Mouse (Mus musculus) CD4-positive, CD25-positive, alpha-beta regulatory T cell, adult 4 months (primary cell): ENCODE data around the gene Zfp663. TPM values are rescaled to one million over a fixed set of nuclear protein-coding genes. Genes with fewer than 3 reads are reported as not detected.

ENCODE experiments used
- ATAC-seq: one replicate; pipeline ENCODE4 v1.8.0; 2017
- polyA plus RNA-seq, 2 experiments: library from polyadenylated mRNA; unstranded; fragments of 100-300 nt; shearing (Covaris generic); gene quantifications; one replicate each; pipeline ENCODE4 v1.2.1; 2017

Zfp663 gene
- polyA plus RNA-seq, 2 experiments from 2014 or later: not detected

DNA sequence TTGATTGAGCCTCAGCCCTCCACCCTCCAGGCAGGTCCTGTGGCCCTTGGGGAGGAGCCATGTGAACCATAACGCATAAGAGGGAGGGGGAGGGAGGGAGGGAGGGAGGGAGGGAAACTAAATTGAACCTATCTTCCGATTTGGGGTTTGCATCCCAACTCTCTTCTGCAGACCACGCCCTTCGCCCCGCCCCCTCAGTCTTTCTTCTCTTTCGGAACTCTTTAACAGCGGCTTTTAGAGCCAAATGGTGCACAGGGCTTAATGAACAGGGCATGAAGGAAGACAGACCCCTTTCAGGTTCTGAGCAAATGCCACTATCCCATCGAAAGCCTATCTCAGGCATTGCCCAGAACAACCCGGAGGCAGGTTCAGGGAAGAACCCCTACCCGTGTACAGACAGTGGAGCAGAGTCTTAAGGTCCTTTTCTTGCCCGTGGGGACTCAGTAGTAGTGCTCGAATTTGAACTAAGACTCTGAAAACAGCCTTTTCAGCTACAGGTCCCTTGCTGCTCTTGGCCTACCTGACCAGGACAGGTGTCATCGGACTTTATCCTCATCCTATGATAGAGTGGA, 575 bp downstream of the Zfp663 start:
- ATAC-seq: no peak

DNA sequence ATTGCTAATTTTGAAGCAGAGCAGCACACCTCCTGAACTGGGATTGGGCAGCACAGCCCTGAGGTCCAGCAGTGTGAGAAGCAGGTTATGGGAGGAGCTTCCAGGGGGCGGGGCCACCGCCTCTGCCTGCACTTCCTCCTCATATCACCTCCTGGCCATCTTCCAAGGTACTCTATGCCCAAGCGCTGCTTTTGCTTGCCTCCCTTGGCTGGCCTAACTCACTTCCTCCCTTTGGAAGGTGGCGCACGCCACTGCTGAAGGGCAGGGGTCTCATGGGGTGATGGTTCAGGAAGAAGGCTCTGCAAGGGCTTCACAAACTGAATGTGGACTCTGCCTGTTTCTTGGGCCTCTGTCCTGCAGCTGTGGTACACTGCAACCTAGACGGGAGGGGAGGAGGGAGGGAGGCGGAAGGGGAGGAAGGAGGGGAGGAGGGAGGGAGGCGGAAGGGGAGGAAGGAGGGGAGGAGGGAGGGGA, 1.4 kb downstream of the Zfp663 start:
- no peak for ATAC-seq

GRCm38 (mm10) chr2:165364334-165365091, 4.0 kb downstream of the Zfp663 start:
- no peak for ATAC-seq

DNA sequence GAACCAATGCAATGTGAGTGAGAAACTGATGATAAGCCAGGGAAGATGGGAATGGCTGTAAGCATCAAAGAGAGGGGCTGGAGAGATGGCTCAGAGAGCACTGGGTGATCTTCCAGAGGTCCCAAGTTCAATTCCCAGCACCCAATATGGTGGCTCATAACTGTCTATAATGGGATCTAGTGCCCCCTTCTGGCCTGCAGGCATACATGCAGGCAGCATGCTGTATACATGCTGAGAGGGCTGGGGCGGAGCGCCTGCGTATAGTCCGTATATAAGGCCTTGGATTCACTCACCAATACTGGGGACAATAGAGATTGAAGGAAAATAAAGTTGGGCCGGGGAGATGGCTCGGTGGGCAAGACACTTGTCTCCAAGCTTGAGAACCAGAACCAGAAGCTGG, 5.2 kb downstream of the Zfp663 start:
- no peak for ATAC-seq

GRCm38 (mm10) chr2:165360861-165361260, 7.7 kb downstream of the Zfp663 start:
- no peak for ATAC-seq

DNA sequence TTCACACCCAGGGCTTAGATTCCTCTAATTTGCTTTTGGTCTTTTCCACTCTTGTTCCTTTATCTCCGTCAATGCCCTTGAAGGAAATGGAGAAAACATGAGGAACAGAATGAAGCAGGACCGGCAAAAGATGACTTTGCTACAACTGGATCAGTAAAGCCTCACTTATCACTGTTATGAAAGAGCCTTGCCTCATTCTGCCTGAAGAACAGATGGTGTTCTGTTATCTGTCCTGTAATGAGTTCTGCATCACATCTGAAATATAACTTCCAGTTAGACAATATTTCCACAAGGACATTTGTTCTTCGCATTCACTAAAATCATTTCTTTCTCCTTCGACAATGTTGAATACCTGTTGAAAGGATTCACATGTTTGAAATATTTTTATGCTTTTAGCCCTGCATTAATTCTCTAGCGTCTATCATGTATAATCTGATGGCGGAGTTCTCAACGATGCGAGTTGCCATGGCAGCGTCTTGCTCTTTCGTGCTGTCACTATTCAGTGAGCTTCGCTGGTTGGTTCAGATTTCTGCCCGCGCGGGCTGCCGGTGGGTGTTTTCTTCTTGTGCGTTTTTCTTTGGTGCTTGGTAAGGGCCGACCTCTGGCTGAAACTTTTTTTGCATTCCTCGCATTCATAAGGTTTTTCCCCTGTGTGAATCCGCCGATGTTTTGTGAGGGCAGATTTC, 16.6 kb downstream of the Zfp663 start:
- no peak for ATAC-seq

- ATAC-seq: no peak
These were observed 19.1 kb downstream of the Zfp663 start for GRCm38 (mm10) chr2:165349466-165349865.

DNA sequence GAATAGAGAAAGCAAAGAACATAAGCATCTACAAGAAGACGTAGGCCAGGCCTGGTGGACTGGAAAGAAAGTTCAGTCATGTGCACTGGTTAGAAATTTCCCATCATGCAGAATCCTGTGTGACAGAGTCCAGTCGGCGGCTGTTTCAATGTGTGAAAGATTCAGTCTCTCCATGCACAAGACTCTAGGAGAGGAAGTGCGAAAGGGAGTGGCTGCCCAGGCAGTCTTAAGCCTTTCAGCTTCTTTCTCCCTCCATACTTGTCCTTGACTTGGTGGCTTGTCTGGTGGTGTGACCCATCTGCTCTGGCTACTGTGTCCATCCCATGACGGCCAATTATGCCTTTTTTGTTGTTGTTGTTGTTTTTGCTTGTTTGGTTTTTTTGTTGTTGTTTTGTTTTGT, 22.3 kb downstream of the Zfp663 start:
- no peak for ATAC-seq

GRCm38 (mm10) chr2:165337191-165337590, 31.3 kb downstream of the Zfp663 start:
- no peak for ATAC-seq

DNA sequence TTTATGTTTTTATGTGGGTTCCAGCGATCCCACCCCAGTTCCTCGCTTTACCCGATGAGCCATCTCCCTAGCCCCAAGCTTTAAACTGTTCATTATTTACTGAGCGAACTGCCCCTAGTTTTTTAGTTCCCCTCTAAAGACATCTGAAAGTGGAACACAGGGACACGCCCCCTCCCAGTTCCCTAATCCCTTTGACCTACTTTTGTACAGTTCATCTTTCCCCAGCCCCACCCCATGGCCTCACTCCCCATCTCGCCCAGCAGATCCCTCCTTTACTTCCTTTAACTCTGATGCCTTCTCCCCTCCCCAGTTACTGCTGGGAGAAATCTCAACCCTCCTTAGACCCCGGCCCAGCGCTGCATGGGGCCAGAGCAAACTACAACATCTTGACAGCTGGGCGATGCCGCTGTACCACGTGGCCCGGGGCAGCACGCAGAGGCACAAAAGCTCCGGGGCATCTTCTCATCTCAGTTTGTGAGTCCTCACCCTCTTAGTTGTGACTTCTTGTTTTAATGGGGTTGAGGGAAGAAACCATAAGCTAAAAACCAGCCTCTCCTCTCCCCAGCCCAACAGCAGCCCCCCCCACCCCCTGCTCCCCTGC, 35.8 kb downstream of the Zfp663 start:
- no peak for ATAC-seq

DNA sequence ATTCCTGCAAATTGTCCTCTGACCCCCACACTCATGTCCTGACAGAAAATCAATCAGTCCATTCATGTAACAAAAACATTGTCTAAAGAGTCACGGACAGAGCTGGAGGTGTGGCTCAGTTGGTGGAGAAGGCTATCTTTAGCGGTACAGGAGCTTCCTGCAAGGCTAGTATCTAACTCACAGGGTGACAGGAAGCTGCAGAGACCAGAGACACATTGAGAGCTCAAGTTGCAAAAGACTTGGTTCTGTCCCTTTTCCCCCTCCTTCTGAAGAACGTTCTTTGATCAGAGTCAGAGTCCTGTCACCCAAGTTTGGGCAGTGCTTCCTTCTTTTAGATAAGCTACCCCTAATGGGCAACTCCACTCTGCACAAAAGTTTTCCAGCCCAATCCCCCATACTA, 38.8 kb downstream of the Zfp663 start:
- ATAC-seq: no peak

DNA sequence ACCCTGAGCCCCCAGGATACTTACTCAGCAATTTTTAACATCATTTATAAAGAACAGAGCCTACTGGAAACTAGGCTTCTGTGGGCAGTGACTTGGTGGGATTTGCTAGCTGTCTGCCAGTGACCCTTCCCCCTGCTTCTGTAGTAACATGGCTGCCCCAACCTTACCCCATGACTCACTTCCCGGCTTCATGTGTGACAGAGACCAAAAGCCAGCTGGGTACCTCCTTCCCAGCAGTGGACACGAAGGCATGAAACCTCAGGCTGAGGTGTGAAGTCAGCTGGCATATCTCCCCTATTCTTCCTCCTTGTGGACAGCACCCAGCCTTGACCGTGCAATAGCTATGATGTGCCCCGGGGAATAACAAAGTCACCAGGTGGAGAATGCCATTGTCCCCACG, 39.8 kb downstream of the Zfp663 start:
- no peak for ATAC-seq

DNA sequence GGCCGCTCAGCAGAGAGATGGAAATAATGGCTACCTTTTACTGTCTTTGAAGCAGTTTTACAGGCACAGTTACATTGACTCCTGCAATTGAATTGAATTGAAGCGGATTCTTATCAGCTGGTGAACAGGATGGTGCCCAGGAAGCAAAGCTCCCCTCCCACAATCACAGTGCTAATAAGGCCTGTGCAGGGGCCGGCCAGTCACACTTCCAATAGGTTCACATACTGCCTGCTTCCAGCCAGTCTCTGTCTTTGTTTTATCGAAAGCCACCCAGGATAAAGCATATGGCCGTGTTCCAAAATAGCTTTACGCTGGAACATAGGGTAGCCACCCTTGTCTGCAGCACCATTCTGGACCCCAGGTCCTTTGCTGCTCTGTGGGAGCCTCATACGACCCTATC, 41.1 kb downstream of the Zfp663 start:
- no peak for ATAC-seq

DNA sequence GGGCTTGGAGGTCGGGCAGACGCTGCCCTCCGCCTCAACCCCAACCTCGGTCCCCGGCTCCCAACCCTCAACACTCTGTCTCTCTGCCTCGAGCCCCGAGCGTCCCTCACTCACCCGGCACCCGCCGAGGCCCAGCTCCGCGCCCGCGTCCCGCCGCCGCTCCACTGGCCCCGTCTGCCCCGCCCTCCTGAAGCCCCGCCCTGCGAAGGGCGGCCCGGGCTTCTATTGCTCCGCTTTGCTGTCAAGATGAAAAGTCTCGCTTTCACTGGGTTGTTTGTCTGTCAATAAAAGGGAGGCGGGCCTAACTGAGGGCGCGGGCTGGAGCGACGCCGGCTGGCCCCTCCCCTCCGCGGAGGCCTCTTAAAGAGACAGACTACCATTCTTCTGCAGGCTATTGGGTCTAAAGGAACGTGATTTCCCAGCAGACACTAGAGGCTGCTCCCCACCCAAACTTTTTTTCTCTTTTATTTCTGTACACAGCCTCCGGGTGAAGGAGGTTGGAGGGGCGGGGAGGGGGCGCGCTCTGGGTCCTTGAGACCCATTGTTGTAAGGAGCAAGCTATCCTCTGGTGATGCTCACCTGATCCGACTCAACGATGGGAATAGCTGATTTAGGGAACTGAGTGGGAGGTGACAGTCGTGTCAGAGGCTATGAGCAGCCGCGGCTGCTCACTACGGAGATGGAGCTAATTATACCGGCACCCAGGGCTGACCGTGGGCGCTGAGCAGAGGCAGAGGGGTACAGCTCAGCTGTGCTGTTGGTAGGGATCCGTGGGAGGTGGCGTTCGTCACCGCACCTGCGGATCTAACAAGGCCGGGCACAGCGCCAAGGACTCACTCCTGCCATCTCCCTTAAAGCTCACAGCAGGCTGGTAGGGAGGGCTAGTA, 42.0 kb downstream of the Zfp663 start, which contains the start of gene Elmo2:
TSS of gene Elmo2 (minus strand) at position 176 of the 887 bp plus-strand sequence.
- ATAC-seq: peak; percentile 98

- ATAC-seq: peak; percentile 0
These were observed 42.8 kb downstream of the Zfp663 start for GRCm38 (mm10) chr2:165325521-165326303.

GRCm38 (mm10) chr2:165323928-165324327, 44.6 kb downstream of the Zfp663 start:
- no peak for ATAC-seq

DNA sequence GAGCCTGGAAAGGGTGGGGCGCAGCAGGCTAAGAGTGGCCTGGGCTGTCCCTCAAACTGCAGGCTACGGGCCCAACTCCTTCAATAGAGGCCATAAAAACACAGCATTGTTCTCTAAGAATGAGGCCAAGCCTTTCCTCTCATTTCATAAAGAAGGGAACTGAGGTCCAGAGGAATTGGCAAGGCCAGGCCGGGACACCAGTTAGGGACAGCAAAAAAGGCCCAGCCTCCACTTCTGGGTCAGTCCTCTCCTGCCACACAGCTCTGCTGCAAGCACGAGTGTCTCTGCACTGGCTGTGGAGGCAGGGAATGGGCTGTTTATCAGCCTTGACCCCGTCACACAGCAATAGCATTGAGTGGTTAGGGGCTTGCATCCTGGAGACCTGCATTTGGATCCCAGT, 45.0 kb downstream of the Zfp663 start:
- no peak for ATAC-seq

DNA sequence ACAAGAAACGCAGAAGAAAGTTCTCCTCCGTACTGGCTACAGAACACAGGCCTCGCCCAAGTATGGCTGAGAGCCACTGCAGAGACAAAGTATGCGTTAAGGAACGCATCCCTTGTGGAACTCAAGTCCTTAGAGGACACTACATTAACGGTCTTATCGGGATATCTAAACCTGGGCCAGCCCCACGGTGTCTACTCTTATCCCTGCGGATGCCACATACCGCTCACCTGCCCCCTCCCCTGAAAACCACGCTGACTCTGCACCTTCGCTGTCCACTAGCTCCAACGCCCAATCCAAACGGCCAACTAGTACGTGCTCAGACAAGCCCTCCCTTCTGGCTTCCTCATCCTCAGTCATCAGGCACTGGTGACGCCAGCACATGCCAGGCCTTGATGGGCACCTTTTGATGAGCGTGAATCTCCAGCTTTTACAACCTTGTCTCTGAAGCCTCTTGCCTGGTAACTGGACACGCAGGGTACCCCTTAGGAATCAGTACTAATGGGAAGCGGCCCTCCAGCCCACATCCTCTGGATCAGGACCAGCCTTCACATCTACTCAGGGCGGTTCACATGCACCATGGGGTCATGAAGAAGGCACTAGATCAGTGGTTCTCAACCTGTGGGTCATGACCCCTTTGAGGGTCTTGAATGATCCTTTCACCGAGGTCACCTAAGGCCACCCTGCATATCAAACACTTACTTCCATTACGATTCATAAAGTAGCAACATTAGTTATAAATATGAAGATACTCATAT, 46.4 kb downstream of the Zfp663 start:
- ATAC-seq: no peak

DNA sequence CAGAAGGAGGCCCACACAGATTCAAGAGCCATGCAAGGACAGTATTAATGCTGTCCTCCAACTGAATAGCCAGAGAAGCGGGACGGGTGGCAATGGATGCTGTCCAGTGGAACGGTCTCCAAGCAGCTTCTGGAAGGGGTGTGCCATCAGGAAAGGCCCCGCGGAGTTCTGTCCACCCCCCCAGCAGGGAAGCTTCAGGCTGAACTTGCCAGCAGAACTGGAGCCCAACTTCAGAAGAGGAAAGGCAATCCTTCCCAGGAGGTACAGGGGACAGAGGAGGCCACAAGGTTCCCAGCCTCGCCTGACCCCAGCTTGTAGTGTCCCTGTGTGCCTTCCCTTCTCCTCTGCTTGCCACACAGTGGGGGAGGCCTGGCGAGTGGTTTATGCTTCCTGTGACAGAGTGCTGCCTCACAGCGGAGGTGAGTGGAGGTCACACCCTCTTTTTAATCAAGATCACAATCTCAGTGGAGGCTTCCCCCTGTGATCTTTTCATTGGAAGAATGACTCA, 47.1 kb downstream of the Zfp663 start:
- ATAC-seq: peak; percentile 28

DNA sequence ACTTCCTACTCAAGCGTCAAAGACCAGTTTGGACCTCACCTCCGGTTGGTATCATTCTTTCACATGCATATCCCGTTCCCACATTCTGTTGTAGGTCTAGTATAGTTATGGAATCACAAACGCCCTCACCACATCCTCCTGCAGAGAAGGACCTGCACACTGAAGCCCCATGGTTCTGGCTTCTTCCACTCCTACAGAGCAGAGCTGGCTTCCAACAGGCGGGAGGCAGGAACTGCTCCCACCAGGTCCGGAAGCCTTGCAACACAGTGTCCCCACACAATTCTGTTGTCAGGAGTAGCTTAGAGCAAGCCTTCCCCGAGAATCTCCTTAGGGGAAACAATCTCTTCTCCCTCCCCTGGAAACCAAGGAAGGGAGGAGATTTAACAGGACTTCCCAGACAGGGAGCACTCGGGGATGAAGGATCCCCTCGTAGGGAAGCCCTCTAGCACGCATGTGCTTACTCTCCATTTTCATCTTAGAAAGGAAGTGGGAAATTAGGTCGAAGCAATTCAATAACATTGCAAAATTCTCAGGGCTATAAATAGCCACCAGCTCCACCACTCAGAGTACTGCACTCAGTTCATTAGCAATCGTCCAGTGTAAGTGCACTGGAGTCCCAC, 47.9 kb downstream of the Zfp663 start:
- no peak for ATAC-seq
